Mouse (Mus musculus) effector memory CD4-positive, alpha-beta T cell, adult 5 months (primary cell): ENCODE results near the gene Prnd. TPM values are rescaled to one million over a fixed set of nuclear protein-coding genes. Genes with fewer than 3 reads are reported as not detected.

Experiments
- polyA plus RNA-seq: library from polyadenylated mRNA; unstranded; fragments of 100-300 nt; shearing (Covaris generic); gene quantifications from one replicate; pipeline ENCODE4 v1.2.1, GENCODE M21; 2017

The Prnd gene
- not detected for polyA plus RNA-seq

DNA sequence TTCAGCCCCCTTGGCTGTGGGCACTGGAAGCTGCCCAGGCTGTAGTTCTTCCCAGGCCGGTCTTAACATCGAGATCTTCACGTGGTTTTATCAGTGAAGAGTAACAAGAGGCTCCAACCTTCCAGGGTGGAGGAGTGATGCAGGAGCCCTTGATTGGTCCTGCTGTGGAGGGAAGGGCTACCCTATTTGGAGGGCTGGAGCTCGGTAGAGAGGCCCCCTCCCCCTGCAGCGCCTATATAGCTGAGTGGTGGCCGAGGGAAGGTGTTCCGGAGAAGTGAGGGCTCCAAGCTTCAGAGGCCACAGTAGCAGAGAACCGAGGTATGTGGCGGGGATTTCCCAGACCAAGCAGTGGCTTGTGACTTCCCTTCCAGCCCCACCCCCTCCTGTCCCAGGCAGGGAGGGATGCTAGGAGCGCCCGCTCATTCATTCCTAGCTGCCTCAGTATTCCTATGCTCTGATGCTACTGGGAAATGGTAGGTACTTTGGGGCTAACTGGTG lies at the start of gene Prnd:
Prnd (plus strand) TSS at position 264 of the 498 bp plus-strand sequence.

DNA sequence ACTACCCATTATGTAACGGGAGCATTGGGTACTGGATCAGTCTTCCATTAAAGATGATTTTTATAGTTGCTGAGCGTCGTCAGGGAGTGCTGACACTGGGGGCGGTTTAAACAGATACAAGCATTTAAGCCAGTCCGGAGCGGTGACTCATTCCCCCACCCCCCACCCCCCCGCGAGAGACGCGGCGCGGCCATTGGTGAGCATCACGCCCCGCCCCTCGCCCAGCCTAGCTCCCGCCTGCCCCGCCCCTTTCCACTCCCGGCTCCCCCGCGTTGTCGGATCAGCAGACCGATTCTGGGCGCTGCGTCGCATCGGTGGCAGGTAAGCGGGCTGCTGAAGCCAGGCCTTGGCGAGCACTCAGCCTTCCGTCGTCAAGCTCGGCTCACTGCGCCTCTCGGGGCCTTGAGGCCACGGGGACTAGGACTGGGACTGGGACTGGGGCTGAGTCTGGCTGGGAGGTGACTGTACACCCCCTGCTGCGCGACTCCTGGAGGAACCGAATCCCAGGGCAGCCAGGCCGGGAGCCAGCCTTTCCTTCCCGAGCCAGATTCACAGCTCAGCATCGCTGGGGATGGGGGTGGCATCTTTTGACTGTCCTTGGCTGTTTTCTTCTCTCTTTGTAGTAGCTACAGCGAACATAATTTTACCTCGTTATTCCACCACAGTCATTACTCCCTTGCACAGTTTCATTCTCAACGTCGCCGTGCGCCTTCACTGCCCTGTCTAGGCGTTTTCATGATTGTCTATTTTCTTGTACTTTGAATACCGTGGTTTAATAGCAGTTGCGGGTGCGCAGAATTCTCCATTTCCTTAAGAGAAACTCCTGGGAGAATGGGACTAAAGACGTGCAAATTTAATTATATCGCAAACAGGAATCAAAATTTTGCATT lies 40.7 kb upstream of the Prnd start, which contains the start of the genes Prnp and Prn:
Prnp (plus strand) TSS at position 246 of the 890 bp plus-strand sequence.
Prn (plus strand) TSS at position 275 of the 890 bp plus-strand sequence.

Other genes starting within 250 kb of the Prnd start
- gene Erv3, start 91.1 kb upstream of the Prnd start, polyA plus RNA-seq, result not detected
- 10.3 TPM for gene Prnp, start 40.9 kb upstream of the Prnd start, polyA plus RNA-seq
- gene Prn, start 40.9 kb upstream of the Prnd start, polyA plus RNA-seq, result not detected
- gene Rassf2, start 79.4 kb downstream of the Prnd start, polyA plus RNA-seq, result 70.5 TPM
- 34.2 TPM for gene Slc23a2, start 194.2 kb downstream of the Prnd start, polyA plus RNA-seq